Mouse (Mus musculus): Measurements from ENCODE around the gene Rcor1. TPM values are rescaled to one million over a fixed set of nuclear protein-coding genes. Genes with fewer than 3 reads are reported as not detected.
"Not testable (repeated sequence)": the region's sequence is repeated elsewhere in the genome, so short reads cannot be mapped to it uniquely, and the experiment has no call there.

Gene Rcor1
- polyA plus RNA-seq, 1 experiment from 2014 or later, result 8.5 TPM

DNA sequence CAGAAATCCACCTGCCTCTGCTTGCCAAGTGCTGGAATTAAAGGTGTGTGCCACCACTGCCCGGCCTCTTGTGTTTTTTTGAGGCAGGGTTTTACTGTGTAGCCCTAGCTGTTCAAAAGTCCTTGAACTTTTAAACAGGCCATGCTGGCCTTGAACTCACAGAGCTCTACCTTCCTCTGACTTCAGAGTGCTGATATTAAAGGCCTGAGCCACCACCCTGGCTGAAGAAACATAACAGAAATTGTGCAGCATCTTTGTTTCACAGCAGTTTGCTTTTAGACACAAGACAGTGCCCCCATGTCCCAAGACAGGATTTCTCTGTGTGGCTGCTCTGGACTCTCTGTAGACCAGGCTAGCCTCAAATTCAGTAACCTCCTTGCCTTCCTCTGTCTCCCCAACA is 3.2 kb downstream of the Rcor1 start:
- ATAC-seq (ENCODE audit: low FRiP score, low read depth), result no peak
- WGBS, result 95% methylated on average over 1 of the region's 1 CpGs
- Histone ChIP-seq H3K27ac (replicated peaks) (no peak overlapping the region), H3K36me3 (peaks cover 12% of the 10 kb centered on the region), H3K4me2 (replicated peaks) (no peak overlapping the region), H3K27me3 (no peaks in the 10 kb centered on the region), H3K4me1 (peaks cover 18% of the 10 kb centered on the region), H3K4me3 (no peak overlapping the region), H3K9ac (replicated peaks) (no peak overlapping the region), H3K9me3 (0 out of 2 replicates have a peak, but pooled peaks cover 2% of the 10 kb centered on the region)

DNA sequence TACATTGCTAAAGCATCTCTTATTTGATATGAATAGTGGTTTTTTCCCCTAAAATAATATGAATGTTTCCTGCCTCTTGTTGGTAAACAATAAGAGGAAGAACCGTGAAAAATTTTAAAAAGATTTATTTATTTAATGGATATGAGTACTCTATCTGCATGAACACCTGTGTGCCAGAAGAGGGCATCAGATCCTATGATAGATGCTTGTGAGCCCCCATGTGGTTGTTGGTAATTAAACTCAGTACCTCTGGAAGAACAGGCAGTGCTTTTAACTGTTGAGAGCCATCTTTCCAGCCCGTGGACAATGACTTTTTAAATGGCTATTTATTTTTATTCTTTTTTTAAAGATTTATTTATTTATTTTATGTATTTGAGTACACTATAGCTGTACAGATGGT is 5.7 kb downstream of the Rcor1 start:
- WGBS, result 96% methylated on average over 2 of the region's 2 CpGs
- Histone ChIP-seq H3K9me3 (0 out of 2 replicates have a peak, but pooled peaks cover 2% of the 10 kb centered on the region), H3K9ac (replicated peaks) (no peak overlapping the region), H3K27ac (replicated peaks) (no peak overlapping the region), H3K27me3 (no peaks in the 10 kb centered on the region), H3K36me3 (peaks cover 12% of the 10 kb centered on the region), H3K4me3 (no peak overlapping the region), H3K4me2 (replicated peaks) (no peak overlapping the region), H3K4me1 (peaks cover 12% of the 10 kb centered on the region)
- ATAC-seq (ENCODE audit: low FRiP score, low read depth), result no peak

GRCm38 (mm10) chr12:111046866-111047265 is 7.7 kb downstream of the Rcor1 start:
- peaks cover 15% of the 10 kb centered on the region for H3K36me3 ChIP-seq
- no peak for ATAC-seq (ENCODE audit: low FRiP score, low read depth)
- no peaks in the 10 kb centered on the region for H3K4me1 ChIP-seq
- no peak overlapping the region for H3K9ac ChIP-seq (replicated peaks)
- no peak overlapping the region for H3K4me3 ChIP-seq
- H3K4me2 ChIP-seq (replicated peaks), result no peak overlapping the region
- no peaks in the 10 kb centered on the region for H3K27me3 ChIP-seq
- H3K27ac ChIP-seq (replicated peaks), result no peak overlapping the region
- WGBS, result 94% methylated on average over 1 of the region's 1 CpGs
- H3K9me3 ChIP-seq, result 0 out of 2 replicates have a peak, but pooled peaks cover 2% of the 10 kb centered on the region

DNA sequence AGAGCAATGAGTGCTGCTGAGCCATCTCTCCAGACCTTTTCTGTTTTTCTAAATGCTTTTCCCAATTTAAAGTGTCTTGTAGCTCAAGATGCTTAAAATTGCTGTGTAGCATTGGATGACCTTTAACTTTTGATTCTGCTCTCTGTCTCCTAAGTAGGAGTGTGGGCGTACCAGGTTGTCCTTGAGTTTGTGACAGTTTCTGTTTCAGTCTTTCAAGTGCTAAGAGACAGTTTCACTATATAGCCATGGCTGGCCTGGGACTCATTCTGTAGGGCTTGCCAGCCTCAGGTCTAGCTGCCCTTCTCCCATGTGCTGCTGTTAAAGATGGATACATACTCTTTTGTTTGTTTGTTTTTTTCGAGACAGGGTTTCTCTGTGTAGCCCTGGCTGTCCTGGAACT is 9.1 kb downstream of the Rcor1 start:
- H3K27ac ChIP-seq (replicated peaks), result no peak overlapping the region
- no peaks in the 10 kb centered on the region for H3K27me3 ChIP-seq
- 0 out of 2 replicates have a peak, but pooled peaks cover 2% of the 10 kb centered on the region for H3K9me3 ChIP-seq
- no peak overlapping the region for H3K4me3 ChIP-seq
- H3K4me1 ChIP-seq, result no peaks in the 10 kb centered on the region
- H3K4me2 ChIP-seq (replicated peaks), result no peak overlapping the region
- no peak overlapping the region for H3K9ac ChIP-seq (replicated peaks)
- ATAC-seq (ENCODE audit: low FRiP score, low read depth), result no peak
- 89% methylated on average over 2 of the region's 2 CpGs for WGBS
- peaks cover 14% of the 10 kb centered on the region for H3K36me3 ChIP-seq

- Histone ChIP-seq H3K27me3 (no peaks in the 10 kb centered on the region), H3K4me1 (no peaks in the 10 kb centered on the region), H3K4me2 (replicated peaks) (no peak overlapping the region), H3K4me3 (no peak overlapping the region), H3K9me3 (no peaks in the 10 kb centered on the region), H3K27ac (replicated peaks) (no peak overlapping the region), H3K36me3 (peaks cover 10% of the 10 kb centered on the region; the same call in 1 of the 2 replicates), H3K9ac (replicated peaks) (no peak overlapping the region)
- 94% methylated on average over 2 of the region's 2 CpGs for WGBS
- ATAC-seq (ENCODE audit: low FRiP score, low read depth), result no peak
Observed at GRCm38 (mm10) chr12:111050256-111050655, 11.1 kb downstream of the Rcor1 start.

- no peak overlapping the region for H3K4me3 ChIP-seq
- no peaks in the 10 kb centered on the region for H3K27me3 ChIP-seq
- ATAC-seq (ENCODE audit: low FRiP score, low read depth), result no peak
- H3K4me2 ChIP-seq (replicated peaks), result no peak overlapping the region
- 87% methylated on average over 2 of the region's 2 CpGs for WGBS
- H3K4me1 ChIP-seq, result no peaks in the 10 kb centered on the region
- no peaks in the 10 kb centered on the region for H3K9me3 ChIP-seq
- no peaks in the 10 kb centered on the region for H3K36me3 ChIP-seq
- H3K27ac ChIP-seq (replicated peaks), result no peak overlapping the region
- no peak overlapping the region for H3K9ac ChIP-seq (replicated peaks)
Observed at GRCm38 (mm10) chr12:111063361-111063760, 24.2 kb downstream of the Rcor1 start.

DNA sequence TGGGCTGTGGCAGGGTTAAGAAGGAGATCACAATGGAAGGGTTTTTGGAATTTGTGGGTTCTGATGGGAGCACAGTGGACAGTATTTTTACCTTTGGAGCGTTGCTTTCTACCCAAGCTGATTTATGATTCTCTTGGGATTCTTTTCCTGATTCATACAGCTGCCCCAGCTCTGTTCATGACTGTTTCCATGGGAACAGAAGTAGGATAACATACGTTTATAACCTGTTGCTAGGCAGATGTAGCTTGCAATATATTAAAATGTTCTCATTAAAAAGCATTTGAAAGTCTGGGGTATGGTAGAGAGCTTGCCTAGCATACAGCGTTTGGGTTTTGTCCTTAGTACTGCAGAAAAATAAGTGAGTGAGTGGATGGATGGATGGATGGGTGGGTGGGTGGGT is 25.1 kb downstream of the Rcor1 start:
- ATAC-seq (ENCODE audit: low FRiP score, low read depth), result no peak
- WGBS, result 96% methylated on average over 3 of the region's 3 CpGs
- Histone ChIP-seq H3K4me1 (no peaks in the 10 kb centered on the region), H3K4me3 (no peak overlapping the region), H3K27ac (replicated peaks) (no peak overlapping the region), H3K9me3 (no peaks in the 10 kb centered on the region), H3K36me3 (no peaks in the 10 kb centered on the region), H3K27me3 (no peaks in the 10 kb centered on the region), H3K4me2 (replicated peaks) (no peak overlapping the region), H3K9ac (replicated peaks) (no peak overlapping the region)

DNA sequence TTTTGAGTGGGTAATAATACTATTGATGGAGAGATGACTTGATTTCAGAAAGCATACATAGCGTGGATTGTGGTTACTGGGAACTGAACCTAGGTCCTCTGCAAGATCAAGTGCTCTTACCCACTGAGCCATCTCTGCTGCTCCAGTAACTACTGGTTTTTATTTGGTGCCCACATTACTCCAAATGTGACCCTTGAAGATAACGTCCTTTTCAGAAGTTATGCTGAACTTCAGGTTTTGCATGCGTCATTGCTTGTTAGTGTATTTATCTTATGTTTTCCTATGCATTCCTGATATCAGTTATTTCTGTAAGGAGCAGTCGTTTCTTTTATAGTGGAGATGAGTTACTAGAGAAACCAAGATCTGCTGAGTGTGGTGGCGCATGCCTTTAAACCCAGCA is 26.2 kb downstream of the Rcor1 start:
- Histone ChIP-seq H3K9ac (replicated peaks) (no peak overlapping the region), H3K4me1 (no peaks in the 10 kb centered on the region), H3K4me2 (replicated peaks) (no peak overlapping the region), H3K4me3 (no peak overlapping the region), H3K9me3 (no peaks in the 10 kb centered on the region), H3K27me3 (no peaks in the 10 kb centered on the region), H3K27ac (replicated peaks) (no peak overlapping the region), H3K36me3 (no peaks in the 10 kb centered on the region)
- no peak for ATAC-seq (ENCODE audit: low FRiP score, low read depth)
- 97% methylated on average over 5 of the region's 5 CpGs for WGBS

- no peak overlapping the region for H3K9ac ChIP-seq (replicated peaks)
- H3K36me3 ChIP-seq, result no peaks in the 10 kb centered on the region
- no peaks in the 10 kb centered on the region for H3K9me3 ChIP-seq
- 94% methylated on average over 13 of the region's 13 CpGs for WGBS
- no peak for ATAC-seq (ENCODE audit: low FRiP score, low read depth)
- H3K4me1 ChIP-seq, result 0 out of 2 replicates have a peak, but pooled peaks cover 2% of the 10 kb centered on the region
- H3K27me3 ChIP-seq, result no peaks in the 10 kb centered on the region
- H3K4me3 ChIP-seq, result no peak overlapping the region
- no peak overlapping the region for H3K4me2 ChIP-seq (replicated peaks)
- no peak overlapping the region for H3K27ac ChIP-seq (replicated peaks)
Observed at GRCm38 (mm10) chr12:111067816-111068215, 28.7 kb downstream of the Rcor1 start.

DNA sequence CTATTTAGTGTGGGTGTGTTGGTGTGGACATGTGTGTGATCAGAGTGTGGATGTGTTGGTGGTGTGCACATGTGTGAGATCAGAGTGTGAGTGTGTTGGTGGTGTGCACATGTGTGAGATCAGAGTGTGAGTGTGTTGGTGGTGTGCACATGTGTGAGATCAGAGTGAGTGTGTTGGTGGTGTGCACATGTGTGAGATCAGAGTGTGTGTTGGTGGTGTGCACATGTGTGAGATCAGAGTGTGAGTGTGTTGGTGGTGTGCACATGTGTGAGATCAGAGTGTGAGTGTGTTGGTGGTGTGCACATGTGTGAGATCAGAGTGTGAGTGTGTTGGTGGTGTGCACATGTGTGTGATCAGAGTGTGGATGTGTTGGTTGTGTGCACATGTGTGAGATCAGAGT is 30.1 kb downstream of the Rcor1 start:
- H3K4me3 ChIP-seq; H3K27ac ChIP-seq (replicated peaks); H3K9ac ChIP-seq (replicated peaks); H3K9me3 ChIP-seq; H3K27me3 ChIP-seq; H3K4me2 ChIP-seq (replicated peaks); H3K4me1 ChIP-seq; H3K36me3 ChIP-seq; ATAC-seq (ENCODE audit: low FRiP score, low read depth): not testable (repeated sequence)

GRCm38 (mm10) chr12:111071009-111071408 is 31.9 kb downstream of the Rcor1 start:
- Histone ChIP-seq H3K27me3 (no peaks in the 10 kb centered on the region), H3K4me1 (0 out of 2 replicates have a peak, but pooled peaks cover 2% of the 10 kb centered on the region), H3K36me3 (no peaks in the 10 kb centered on the region), H3K9ac (replicated peaks) (no peak overlapping the region), H3K4me2 (replicated peaks) (no peak overlapping the region), H3K27ac (replicated peaks) (no peak overlapping the region), H3K4me3 (no peak overlapping the region), H3K9me3 (no peaks in the 10 kb centered on the region)
- 87% methylated on average over 5 of the region's 5 CpGs for WGBS
- ATAC-seq (ENCODE audit: low FRiP score, low read depth), result no peak

DNA sequence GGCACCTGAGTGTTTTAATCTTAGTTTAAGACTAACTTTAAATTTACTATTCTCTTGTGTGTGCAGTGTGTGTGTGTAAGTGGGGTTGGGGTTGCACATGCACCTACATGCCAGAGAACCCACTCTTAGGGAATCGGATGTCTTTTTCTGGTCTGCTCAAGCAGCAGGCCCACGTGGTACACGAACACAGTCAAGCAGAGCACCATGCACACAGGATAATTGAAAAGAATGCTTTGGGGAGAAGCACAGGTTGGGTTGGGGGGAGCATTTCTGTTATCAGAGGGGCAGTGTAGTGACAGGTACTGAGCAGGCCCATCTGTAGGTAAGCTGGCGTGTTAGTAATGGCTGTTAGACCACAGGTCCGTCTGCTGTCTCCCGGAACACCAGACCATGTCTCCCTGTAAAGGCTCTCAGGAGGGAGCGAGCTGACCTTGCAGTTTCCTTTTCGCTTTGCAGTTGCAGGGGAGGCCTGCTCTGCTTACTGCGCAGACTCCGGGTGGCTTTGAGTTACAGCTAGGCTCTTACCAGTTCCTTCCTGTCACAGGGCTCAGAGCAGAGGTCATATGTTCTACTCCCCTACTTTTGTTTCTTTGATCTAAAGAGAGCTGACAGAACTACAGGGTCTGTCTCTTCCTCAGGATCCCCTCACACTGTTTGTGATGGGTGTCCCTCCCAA is 32.5 kb downstream of the Rcor1 start:
- no peaks in the 10 kb centered on the region for H3K9me3 ChIP-seq
- no peak overlapping the region for H3K4me3 ChIP-seq
- H3K27ac ChIP-seq (replicated peaks), result 0 out of 2 replicates have a peak overlapping the region, but pooled peaks have one; percentile 26
- H3K9ac ChIP-seq (replicated peaks), result no peak overlapping the region
- 91% methylated on average over 10 of the region's 10 CpGs for WGBS
- no peak for ATAC-seq (ENCODE audit: low FRiP score, low read depth)
- no peak overlapping the region for H3K4me2 ChIP-seq (replicated peaks)
- H3K27me3 ChIP-seq, result no peaks in the 10 kb centered on the region
- 0 out of 2 replicates have a peak, but pooled peaks cover 2% of the 10 kb centered on the region for H3K4me1 ChIP-seq
- no peaks in the 10 kb centered on the region for H3K36me3 ChIP-seq
